Mouse (Mus musculus) lung, adult 2 months (tissue): ENCODE measurements around the gene Fau.

Source experiments
- CTCF ChIP-seq: fragments of 200-500 bp; IDR thresholded peaks from 2 replicates; pipeline ENCODE4 v1.5.1; 2011; ENCODE audit warnings: mild to moderate bottlenecking, low read length, control low read depth; ENCODE audit not compliant: insufficient read depth
- POLR2A ChIP-seq: fragments of 200-500 bp; IDR thresholded peaks from 2 replicates; pipeline ENCODE4 v1.6.1; 2011; ENCODE audit warnings: low read depth, mild to moderate bottlenecking, control low read depth, low read length, borderline replicate concordance; ENCODE audit errors: extremely low read depth

- TF ChIP-seq CTCF, result no peak
- TF ChIP-seq POLR2A, result no peak
Observed at GRCm38 (mm10) chr19:6063081-6063480, 5.4 kb downstream of the Fau start.
